Mouse (Mus musculus) megakaryocyte, embryonic 14.5 days (primary cell): ENCODE data around the gene Gm15737. TPM values are rescaled to one million over a fixed set of nuclear protein-coding genes. Genes with fewer than 3 reads are reported as not detected.

ENCODE experiments used
- H3K27me3 ChIP-seq: replicated peaks from 2 replicates; pipeline ENCODE3; 2012; ENCODE audit warnings: inconsistent platforms
- H3K36me3 ChIP-seq: replicated peaks from 2 replicates; pipeline ENCODE3; 2012; ENCODE audit warnings: low read length, inconsistent platforms, mixed read lengths
- H3K4me1 ChIP-seq: 2 replicates; pipeline ENCODE4 v1.6.1; 2012; ENCODE audit warnings: inconsistent platforms
- H3K4me3 ChIP-seq: replicated peaks from 2 replicates; pipeline ENCODE3; 2012; ENCODE audit warnings: moderate library complexity, mild to moderate bottlenecking, inconsistent platforms
- H3K9me3 ChIP-seq: 2 replicates; pipeline ENCODE4 v1.6.1; 2012; ENCODE audit warnings: inconsistent platforms
- FLI1 ChIP-seq: IDR thresholded peaks from 2 replicates; pipeline ENCODE4 v1.6.1; 2012; ENCODE audit warnings: low read length, inconsistent platforms, mixed read lengths
- GATA1 ChIP-seq: IDR thresholded peaks from 3 replicates; pipeline ENCODE4 v1.6.1; 2012; ENCODE audit warnings: mixed read lengths, low read length, inconsistent platforms, borderline replicate concordance
- polyA plus RNA-seq: library from polyadenylated mRNA; stranded (reverse); fragments of >175 nt; gene quantifications from 2 replicates; pipeline ENCODE4 v1.2.3, GENCODE M21; 2012; ENCODE audit warnings: low replicate concordance; ENCODE audit not compliant: insufficient read depth

The Gm15737 gene
- polyA plus RNA-seq, 1 experiment, result not detected

DNA sequence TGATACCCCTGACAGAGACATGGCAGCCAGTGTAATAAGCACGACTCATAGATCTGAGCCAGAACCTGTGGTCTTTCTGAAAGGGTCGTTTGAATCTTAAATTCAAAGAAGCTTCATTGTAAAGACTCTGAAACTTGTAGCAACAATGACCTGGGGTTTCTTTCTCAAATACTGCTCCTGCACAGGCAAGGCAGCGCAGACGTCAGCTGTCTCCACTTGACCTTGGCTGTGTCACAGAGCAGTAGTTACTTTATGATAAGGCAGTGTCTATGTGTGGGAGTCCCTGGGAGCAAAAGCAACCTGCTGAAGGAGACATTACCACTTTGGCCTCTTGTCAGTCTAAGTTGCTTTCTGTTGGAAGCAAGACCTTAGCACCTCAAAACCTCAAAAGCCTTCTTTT lies 22.5 kb upstream of the Gm15737 start:
- TF ChIP-seq FLI1 (no peak), GATA1 (no peak)
- H3K4me1 ChIP-seq, result no peaks in the 10 kb centered on the region
- H3K36me3 ChIP-seq, result no peaks in the 10 kb centered on the region
- no peaks in the 10 kb centered on the region for H3K9me3 ChIP-seq
- H3K4me3 ChIP-seq, result no peak overlapping the region
- no peaks in the 10 kb centered on the region for H3K27me3 ChIP-seq

DNA sequence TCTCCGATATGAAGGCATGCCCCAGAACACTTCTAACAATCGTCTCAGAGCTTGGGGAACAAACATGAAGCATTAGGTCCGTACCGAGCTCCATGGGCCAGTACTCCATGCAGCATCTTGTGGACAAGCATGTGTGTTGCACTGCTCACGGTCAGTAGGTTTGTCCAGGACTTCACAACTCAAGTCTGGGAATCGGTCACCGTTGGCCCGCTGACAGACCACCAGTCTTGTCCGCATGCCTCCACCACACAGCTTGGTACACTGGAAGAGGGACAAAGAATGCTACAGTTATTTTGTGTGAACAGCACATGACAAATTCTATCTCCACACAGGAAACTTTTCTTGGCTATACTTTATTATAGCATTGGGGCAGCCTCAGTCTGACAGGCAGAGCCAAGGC lies 19.9 kb upstream of the Gm15737 start:
- no peak overlapping the region for H3K4me3 ChIP-seq
- TF ChIP-seq GATA1, result no peak
- TF ChIP-seq FLI1, result no peak

DNA sequence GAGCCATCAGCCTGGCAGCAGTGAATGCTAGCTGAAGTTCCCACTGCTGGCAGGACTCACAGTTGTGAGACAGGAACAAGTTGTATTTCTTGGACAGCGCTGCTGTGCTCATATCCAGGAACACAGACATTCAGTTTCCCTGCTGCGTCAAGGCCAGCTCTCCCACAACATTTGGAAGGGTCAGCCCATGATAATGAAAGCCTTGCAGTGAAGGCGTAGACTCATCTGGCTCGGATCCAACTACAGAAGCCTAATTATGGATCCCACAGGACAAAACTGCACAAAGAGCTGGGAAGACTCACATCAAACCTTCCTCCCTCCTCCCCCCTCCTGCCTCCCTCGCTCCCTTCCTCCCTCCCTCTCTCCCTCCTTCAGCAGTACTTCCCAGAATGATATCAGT lies 18.9 kb upstream of the Gm15737 start:
- no peak for TF ChIP-seq GATA1
- TF ChIP-seq FLI1, result no peak
- Histone ChIP-seq H3K4me3 (no peak overlapping the region), H3K4me1 (no peaks in the 10 kb centered on the region), H3K27me3 (no peaks in the 10 kb centered on the region), H3K9me3 (0 out of 2 replicates have a peak, but pooled peaks cover 5% of the 10 kb centered on the region), H3K36me3 (no peaks in the 10 kb centered on the region)

More for the DNA sequence above, 19.9 kb upstream of the Gm15737 start:
- H3K27me3 ChIP-seq, result no peaks in the 10 kb centered on the region
- no peaks in the 10 kb centered on the region for H3K36me3 ChIP-seq
- H3K9me3 ChIP-seq, result 0 out of 2 replicates have a peak, but pooled peaks cover 2% of the 10 kb centered on the region
- no peaks in the 10 kb centered on the region for H3K4me1 ChIP-seq

GRCm38 (mm10) chr6:92854873-92855272 lies 14.3 kb upstream of the Gm15737 start:
- Histone ChIP-seq H3K4me3 (no peak overlapping the region), H3K9me3 (peaks cover 17% of the 10 kb centered on the region; the same call in 1 of the 2 replicates), H3K4me1 (no peaks in the 10 kb centered on the region), H3K36me3 (no peaks in the 10 kb centered on the region), H3K27me3 (no peaks in the 10 kb centered on the region)
- no peak for TF ChIP-seq GATA1
- no peak for TF ChIP-seq FLI1

DNA sequence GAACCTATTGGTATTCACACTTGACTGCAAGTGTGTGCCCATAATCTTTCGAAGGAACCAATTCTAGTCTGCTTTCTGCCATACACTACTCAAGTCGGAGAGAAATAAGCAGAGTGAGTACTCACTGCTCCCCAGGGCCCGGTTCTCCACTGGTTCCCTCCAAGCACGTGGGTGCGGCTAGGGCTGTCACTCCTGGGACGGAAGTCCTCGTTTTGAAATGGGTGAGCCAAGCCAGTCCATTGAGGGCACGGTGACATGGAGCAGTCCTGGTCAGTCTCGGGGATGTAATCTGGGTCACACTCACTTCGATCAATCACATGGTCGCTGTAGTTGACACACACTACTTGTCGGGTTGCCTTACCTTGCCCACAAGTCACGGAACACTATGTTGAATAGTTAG lies 11.4 kb upstream of the Gm15737 start:
- Histone ChIP-seq H3K4me1 (no peaks in the 10 kb centered on the region), H3K36me3 (no peaks in the 10 kb centered on the region), H3K27me3 (no peaks in the 10 kb centered on the region), H3K9me3 (peaks cover 21% of the 10 kb centered on the region; the same call in 1 of the 2 replicates), H3K4me3 (no peak overlapping the region)
- TF ChIP-seq FLI1, result no peak
- TF ChIP-seq GATA1, result no peak

GRCm38 (mm10) chr6:92858721-92859510 lies 10.2 kb upstream of the Gm15737 start:
- no peaks in the 10 kb centered on the region for H3K27me3 ChIP-seq
- no peak overlapping the region for H3K4me3 ChIP-seq
- H3K4me1 ChIP-seq, result no peaks in the 10 kb centered on the region
- no peaks in the 10 kb centered on the region for H3K36me3 ChIP-seq
- TF ChIP-seq FLI1 (no peak), GATA1 (no peak)
- peaks cover 21% of the 10 kb centered on the region; the same call in 1 of the 2 replicates for H3K9me3 ChIP-seq

DNA sequence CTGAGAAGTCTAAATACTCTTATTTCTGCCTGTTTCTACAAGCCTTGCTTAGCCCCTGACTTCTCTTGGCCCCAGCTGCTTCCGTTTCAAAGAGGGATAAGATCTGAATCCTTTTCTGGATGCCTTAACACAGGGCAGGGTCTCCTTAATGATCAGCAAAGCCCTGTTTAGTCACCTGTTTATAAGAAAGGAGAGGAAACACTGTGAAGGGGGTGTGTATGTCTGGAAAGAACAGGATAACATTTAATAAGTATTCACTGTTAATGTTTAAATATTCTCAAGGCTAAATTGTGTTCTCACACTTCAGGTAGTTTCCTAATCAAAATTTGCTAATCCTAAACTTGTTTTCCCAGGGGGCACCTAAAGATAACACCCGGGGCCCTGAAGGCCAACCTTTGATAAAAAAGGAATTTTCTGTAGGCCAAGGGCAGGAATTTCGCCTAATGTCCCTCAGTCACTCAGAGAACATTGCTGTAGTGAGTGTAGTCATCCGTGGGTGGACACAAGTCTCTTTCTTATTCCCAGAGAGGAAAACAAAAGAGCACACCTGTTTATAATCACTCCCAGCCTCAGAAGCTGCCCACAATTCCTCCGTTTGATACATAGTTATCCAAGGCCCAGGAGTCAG lies 8.8 kb upstream of the Gm15737 start:
- H3K36me3 ChIP-seq, result no peaks in the 10 kb centered on the region
- H3K27me3 ChIP-seq, result no peaks in the 10 kb centered on the region
- H3K9me3 ChIP-seq, result peaks cover 16% of the 10 kb centered on the region; the same call in 1 of the 2 replicates
- H3K4me3 ChIP-seq, result no peak overlapping the region
- no peaks in the 10 kb centered on the region for H3K4me1 ChIP-seq
- TF ChIP-seq GATA1 (no peak), FLI1 (no peak)

GRCm38 (mm10) chr6:92862599-92862998 lies 6.6 kb upstream of the Gm15737 start:
- Histone ChIP-seq H3K4me1 (no peaks in the 10 kb centered on the region), H3K27me3 (no peaks in the 10 kb centered on the region), H3K4me3 (no peak overlapping the region), H3K9me3 (peaks cover 10% of the 10 kb centered on the region; the same call in 1 of the 2 replicates), H3K36me3 (no peaks in the 10 kb centered on the region)
- TF ChIP-seq FLI1 (no peak), GATA1 (no peak)

DNA sequence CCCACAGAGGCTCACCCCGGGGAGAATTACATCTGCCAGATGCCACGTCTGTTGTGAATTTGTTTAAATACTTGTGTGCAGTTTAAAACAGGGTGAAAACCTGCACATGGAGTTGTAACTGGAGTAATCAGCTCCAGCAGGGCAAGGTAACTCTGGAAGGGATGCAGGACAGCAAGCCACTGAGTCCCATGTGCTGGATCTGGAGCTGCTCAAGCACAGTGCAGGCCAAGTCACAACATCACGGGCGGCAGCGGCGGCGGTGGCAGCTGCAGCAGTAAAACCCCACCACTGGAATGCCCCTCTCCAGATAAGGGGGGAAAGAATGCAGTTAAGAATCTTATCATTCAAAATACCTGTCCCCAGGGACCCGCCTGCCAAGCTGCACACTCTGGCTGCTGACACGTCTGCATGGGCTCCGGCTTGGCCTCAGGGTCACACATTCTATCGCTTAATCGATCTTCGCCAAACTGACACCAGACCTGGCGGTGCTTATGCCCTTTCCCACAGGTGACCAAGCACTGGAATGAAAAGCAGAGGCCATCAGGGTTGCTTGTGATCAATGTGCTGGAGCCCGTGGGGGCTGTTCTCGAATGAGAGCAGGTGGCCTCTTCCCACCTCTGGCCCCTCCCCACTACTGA lies 544 bp downstream of the Gm15737 start:
- Histone ChIP-seq H3K4me3 (no peak overlapping the region), H3K36me3 (no peaks in the 10 kb centered on the region), H3K27me3 (no peaks in the 10 kb centered on the region), H3K4me1 (no peaks in the 10 kb centered on the region), H3K9me3 (peaks cover 17% of the 10 kb centered on the region)
- TF ChIP-seq GATA1 (no peak), FLI1 (no peak)

- Histone ChIP-seq H3K9me3 (peaks cover 18% of the 10 kb centered on the region), H3K4me1 (no peaks in the 10 kb centered on the region)
Observed at GRCm38 (mm10) chr6:92871813-92872212, 2.7 kb downstream of the Gm15737 start.

More at GRCm38 (mm10) chr6:92871813-92872212, 2.7 kb downstream of the Gm15737 start:
- Histone ChIP-seq H3K4me3 (no peak overlapping the region), H3K36me3 (no peaks in the 10 kb centered on the region), H3K27me3 (no peaks in the 10 kb centered on the region)
- TF ChIP-seq GATA1 (no peak), FLI1 (no peak)
